Mouse (Mus musculus): Measurements from ENCODE around the gene Ppp1r15a.
"Not testable (repeated sequence)": the region's sequence is repeated elsewhere in the genome, so short reads cannot be mapped to it uniquely, and the experiment has no call there.

- not testable (repeated sequence) for TF ChIP-seq GATA1, TAL1 (IDR thresholded peaks at IDR 0.05; ENCODE audit: low read length)
Observed at GRCm38 (mm10) chr7:45480310-45480709, 45.8 kb downstream of the Ppp1r15a start.

Measured in erythroblast, embryonic 14.5 days (primary cell).